Mouse (Mus musculus) heart, adult 2 months (tissue): ENCODE measurements at regions not wholly inside any gene's neighbourhood (a gene's known extent, or its start where the extent isn't known, plus 50 kb on each side); places are given as distances from the start of the nearest gene placed in this dataset.

ENCODE experiments used
- DNase-seq, 2 experiments: peaks; one replicate each; pipeline ENCODE4 v3.0.0; 2021
- H3K27ac ChIP-seq: fragments of 200-600 bp; 2 replicates; pipeline ENCODE4 v1.8.1; 2022
- H3K27me3 ChIP-seq: fragments of 200-500 bp; 2 replicates; pipeline ENCODE4 v1.6.1; 2012; ENCODE audit warnings: mild to moderate bottlenecking, low read length, inconsistent platforms, mixed read lengths; ENCODE audit not compliant: control insufficient read depth, insufficient read depth
- H3K36me3 ChIP-seq: fragments of 200-500 bp; 2 replicates; pipeline ENCODE4 v1.6.1; 2012; ENCODE audit warnings: low read length, inconsistent platforms; ENCODE audit not compliant: control insufficient read depth, insufficient read depth
- H3K4me1 ChIP-seq: fragments of 200-500 bp; 2 replicates; pipeline ENCODE4 v1.6.1; 2011; ENCODE audit warnings: low read length; ENCODE audit not compliant: control insufficient read depth, insufficient read depth
- H3K4me3 ChIP-seq: fragments of 200-600 bp; 2 replicates; pipeline ENCODE4 v1.8.1; 2022
- H3K79me2 ChIP-seq: fragments of 200-500 bp; replicated peaks from 2 replicates; pipeline ENCODE4 v1.6.1; 2012; ENCODE audit warnings: mild to moderate bottlenecking, inconsistent platforms, low read length, moderate library complexity, mixed read lengths; ENCODE audit not compliant: control insufficient read depth, insufficient read depth
- H3K9ac ChIP-seq: fragments of 200-500 bp; 2 replicates; pipeline ENCODE4 v1.6.1; 2012; ENCODE audit warnings: low read depth, mild to moderate bottlenecking, control low read depth, inconsistent platforms, low read length, mixed read lengths
- CTCF ChIP-seq: fragments of 200-600 bp; IDR thresholded peaks from 2 replicates; pipeline ENCODE4 v1.8.1; 2022; ENCODE audit warnings: antibody characterized with exemption, mild to moderate bottlenecking, moderate library complexity
- EP300 ChIP-seq: fragments of 200-500 bp; IDR thresholded peaks from 2 replicates; pipeline ENCODE4 v1.6.1; 2011; ENCODE audit warnings: low read depth, low read length, control low read depth; ENCODE audit not compliant: insufficient read depth
- POLR2A ChIP-seq: fragments of 200-500 bp; IDR thresholded peaks from 2 replicates; pipeline ENCODE4 v1.6.1; 2011; ENCODE audit warnings: mild to moderate bottlenecking, low read depth, low read length, control low read depth; ENCODE audit not compliant: insufficient read depth
- WGBS: fragments of 180-500 bp; shearing (Covaris S2); methylation state at CpG from one replicate; pipeline ENCODE4 v1.1.7; 2018; 5-methylcytosine and 5-hydroxymethylcytosine counted together
- intact Hi-C: fragments of 180-260 bp; cut with DNase I; formaldehyde crosslinking; loops from one replicate; pipeline ENCODE4 v1.15.1; 2025

- Histone ChIP-seq H3K27me3 (no peaks in the 10 kb centered on the region), H3K79me2 (no peaks in the 10 kb centered on the region), H3K4me3 (no peak overlapping the region), H3K4me1 (no peaks in the 10 kb centered on the region), H3K9ac (no peak overlapping the region), H3K36me3 (no peaks in the 10 kb centered on the region), H3K27ac (no peak overlapping the region)
- no peak for DNase-seq
- TF ChIP-seq EP300: no peak
- 0 out of 2 replicates have a peak, but pooled peaks have one; percentile 14 for TF ChIP-seq CTCF
- TF ChIP-seq POLR2A: no peak
- WGBS: 25% methylated on average over 2 of the region's 2 CpGs
- intact Hi-C loops: no loop called here
Measured at GRCm38 (mm10) chr12:51211691-51212090, 136.2 kb upstream of the G2e3 start.

- no peaks in the 10 kb centered on the region for H3K79me2 ChIP-seq
- no peaks in the 10 kb centered on the region for H3K4me1 ChIP-seq
- no peaks in the 10 kb centered on the region for H3K36me3 ChIP-seq
- no peak overlapping the region for H3K9ac ChIP-seq
- H3K4me3 ChIP-seq: no peak overlapping the region
- TF ChIP-seq CTCF: no peak
- no peak for TF ChIP-seq POLR2A
- TF ChIP-seq EP300: no peak
- WGBS: 57% methylated on average over 5 of the region's 5 CpGs
- no peak for DNase-seq
- no peaks in the 10 kb centered on the region for H3K27me3 ChIP-seq
- intact Hi-C loops: no loop called here
- H3K27ac ChIP-seq: no peak overlapping the region
Measured at GRCm38 (mm10) chr12:51196289-51196688, 151.6 kb upstream of the G2e3 start.

- Histone ChIP-seq H3K36me3 (no peaks in the 10 kb centered on the region), H3K4me3 (no peak overlapping the region), H3K9ac (no peak overlapping the region), H3K27ac (no peak overlapping the region), H3K79me2 (no peaks in the 10 kb centered on the region), H3K27me3 (no peaks in the 10 kb centered on the region), H3K4me1 (no peaks in the 10 kb centered on the region)
- no peak for DNase-seq
- intact Hi-C loops: no loop called here
- WGBS: 54% methylated on average over 8 of the region's 8 CpGs
- TF ChIP-seq EP300: no peak
- no peak for TF ChIP-seq POLR2A
- no peak for TF ChIP-seq CTCF
Measured at GRCm38 (mm10) chr12:51195136-51195535, 152.7 kb upstream of the G2e3 start.

- no peak for TF ChIP-seq POLR2A
- no peak for TF ChIP-seq EP300
- no peak for TF ChIP-seq CTCF
- H3K27me3 ChIP-seq: no peaks in the 10 kb centered on the region
- no peak overlapping the region for H3K4me3 ChIP-seq
- no peak overlapping the region for H3K27ac ChIP-seq
- DNase-seq: no peak
- intact Hi-C loops: no loop called here
- H3K4me1 ChIP-seq: no peaks in the 10 kb centered on the region
- no peak overlapping the region for H3K9ac ChIP-seq
- H3K79me2 ChIP-seq: no peaks in the 10 kb centered on the region
- WGBS: 44% methylated on average over 1 of the region's 1 CpGs
- no peaks in the 10 kb centered on the region for H3K36me3 ChIP-seq
Measured at GRCm38 (mm10) chr12:51190754-51191153, 157.1 kb upstream of the G2e3 start.

GRCm38 (mm10) chr12:51190186-51190585 is 157.7 kb upstream of the G2e3 start:
- WGBS: 59% methylated on average over 5 of the region's 5 CpGs
- intact Hi-C loops: no loop called here

GRCm38 (mm10) chr12:51188229-51188628 is 159.6 kb upstream of the G2e3 start:
- DNase-seq: no peak
- Histone ChIP-seq H3K4me1 (no peaks in the 10 kb centered on the region), H3K36me3 (no peaks in the 10 kb centered on the region), H3K27me3 (no peaks in the 10 kb centered on the region), H3K4me3 (no peak overlapping the region), H3K79me2 (no peaks in the 10 kb centered on the region), H3K27ac (no peak overlapping the region), H3K9ac (no peak overlapping the region)
- intact Hi-C loops: loop anchor here (5.0 to 10.0 kb wide), 3 partner anchors 243 to 1816 kb away; no protein-coding TSS in a partner anchor
- TF ChIP-seq POLR2A: no peak
- TF ChIP-seq CTCF: peak; percentile 69

More at GRCm38 (mm10) chr12:51190186-51190585, 157.7 kb upstream of the G2e3 start:
- no peak overlapping the region for H3K9ac ChIP-seq
- no peaks in the 10 kb centered on the region for H3K4me1 ChIP-seq
- DNase-seq: no peak
- no peak overlapping the region for H3K4me3 ChIP-seq
- TF ChIP-seq CTCF (no peak), POLR2A (no peak), EP300 (no peak)
- H3K27ac ChIP-seq: no peak overlapping the region
- H3K36me3 ChIP-seq: no peaks in the 10 kb centered on the region
- no peaks in the 10 kb centered on the region for H3K79me2 ChIP-seq
- no peaks in the 10 kb centered on the region for H3K27me3 ChIP-seq

- no peak for DNase-seq
- Histone ChIP-seq H3K4me3 (no peak overlapping the region), H3K9ac (no peak overlapping the region), H3K4me1 (no peaks in the 10 kb centered on the region), H3K27me3 (no peaks in the 10 kb centered on the region), H3K36me3 (no peaks in the 10 kb centered on the region), H3K79me2 (no peaks in the 10 kb centered on the region), H3K27ac (no peak overlapping the region)
- TF ChIP-seq POLR2A: no peak
- no peak for TF ChIP-seq CTCF
- TF ChIP-seq EP300: no peak
- 73% methylated on average over 6 of the region's 6 CpGs for WGBS
- intact Hi-C loops: loop anchor here (5.0 to 10.0 kb wide), 3 partner anchors 243 to 1815 kb away; no protein-coding TSS in a partner anchor
Measured at GRCm38 (mm10) chr12:51187726-51188125, 160.1 kb upstream of the G2e3 start.
